Mouse (Mus musculus) liver, adult 2 months (tissue): ENCODE data around the gene Hacd2.

Source experiments
- CTCF ChIP-seq: fragments of 200-500 bp; IDR thresholded peaks from 2 replicates; pipeline ENCODE4 v1.5.1; 2011; ENCODE audit warnings: low read depth, low read length, control low read depth
- POLR2A ChIP-seq: fragments of 200-500 bp; IDR thresholded peaks from 2 replicates; pipeline ENCODE4 v1.6.1; 2011; ENCODE audit warnings: low read length, control low read depth; ENCODE audit not compliant: insufficient read depth; ENCODE audit errors: extremely low read depth

DNA sequence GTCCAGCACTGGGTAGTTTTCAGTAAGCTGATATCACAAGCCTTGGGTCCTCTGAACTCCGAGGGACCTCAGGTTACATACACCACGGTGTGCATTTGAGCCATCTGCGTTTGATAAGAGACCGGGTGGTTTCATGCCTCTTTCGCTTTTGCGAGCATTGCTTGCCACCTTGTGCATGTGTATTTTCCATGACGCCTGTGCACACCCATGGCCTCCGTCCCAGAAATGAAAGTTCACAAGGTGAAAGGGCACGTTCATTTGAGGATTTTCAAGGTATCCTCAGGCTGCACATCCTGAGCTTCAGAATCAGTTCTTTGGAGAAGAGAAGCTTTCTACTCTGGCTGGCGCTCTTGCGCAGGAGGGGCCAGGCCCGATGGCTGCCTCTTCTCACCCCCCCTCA, 49.8 kb upstream of the Hacd2 start:
- TF ChIP-seq CTCF (no peak), POLR2A (no peak)
